Mouse (Mus musculus): ENCODE results near the gene Nkx2-3.

The Nkx2-3 gene

DNA sequence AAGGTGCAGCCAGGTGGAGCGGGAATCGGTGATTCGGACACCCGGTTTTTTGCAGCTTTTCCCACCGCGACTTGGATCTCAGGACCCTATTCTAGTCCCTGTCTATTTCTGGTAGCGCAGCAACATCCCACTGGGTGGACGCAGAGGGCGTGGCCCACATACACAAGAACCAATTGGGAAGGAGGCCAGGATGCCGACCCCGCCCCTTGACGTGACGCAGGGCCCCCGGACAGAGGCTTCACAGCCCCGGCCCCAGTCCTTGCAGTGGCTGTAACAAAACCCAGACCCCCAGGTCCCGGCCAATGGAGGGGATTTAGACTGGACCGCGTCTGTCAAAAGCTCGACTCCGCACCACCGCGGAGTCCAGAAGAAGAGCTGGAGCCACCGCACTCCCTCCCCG lies at the start of gene Nkx2-3:
Nkx2-3 (plus strand) TSS at position 275 of the 400 bp plus-strand sequence.
- DNase-seq, result no peak

DNA sequence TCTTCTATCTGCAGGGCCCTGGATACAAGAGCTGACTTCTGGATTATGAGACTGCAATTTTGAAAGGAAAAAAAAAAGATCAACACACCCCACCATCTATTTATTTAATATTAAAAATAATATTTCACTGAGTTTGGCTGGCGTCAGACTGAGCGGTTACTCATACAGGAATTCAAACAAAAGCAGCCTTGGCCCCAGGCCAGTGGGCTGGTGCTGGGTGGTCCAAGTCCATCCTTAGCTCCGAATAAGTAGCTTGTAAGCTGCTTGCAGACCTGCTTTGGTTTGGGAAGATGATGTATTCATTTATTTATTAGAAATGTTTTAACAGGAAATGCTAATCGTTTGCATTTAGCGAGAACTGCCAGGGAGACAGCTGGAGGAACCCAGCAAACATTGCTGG lies 49.0 kb upstream of the Nkx2-3 start:
- DNase-seq, result no peak

DNA sequence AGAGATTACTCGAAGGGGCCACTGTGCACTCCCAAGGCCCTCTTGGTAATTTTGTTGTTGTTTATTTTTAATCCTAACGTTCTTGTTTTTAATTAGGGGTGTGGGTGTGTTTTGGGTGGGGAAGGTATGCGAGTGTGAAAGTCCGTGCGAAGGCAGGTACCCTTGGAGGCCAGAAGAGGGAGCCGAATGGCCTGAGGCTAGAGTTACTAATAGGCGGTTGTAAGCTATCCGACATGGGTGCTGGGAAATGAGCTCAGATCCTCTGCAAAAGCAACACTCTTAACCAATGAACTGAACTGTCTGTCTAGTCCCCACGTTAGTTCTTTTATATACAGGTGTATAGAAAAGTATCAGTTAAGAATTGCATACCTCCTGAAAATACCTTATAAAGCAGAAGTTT lies 43.8 kb upstream of the Nkx2-3 start:
- no peak for DNase-seq

DNA sequence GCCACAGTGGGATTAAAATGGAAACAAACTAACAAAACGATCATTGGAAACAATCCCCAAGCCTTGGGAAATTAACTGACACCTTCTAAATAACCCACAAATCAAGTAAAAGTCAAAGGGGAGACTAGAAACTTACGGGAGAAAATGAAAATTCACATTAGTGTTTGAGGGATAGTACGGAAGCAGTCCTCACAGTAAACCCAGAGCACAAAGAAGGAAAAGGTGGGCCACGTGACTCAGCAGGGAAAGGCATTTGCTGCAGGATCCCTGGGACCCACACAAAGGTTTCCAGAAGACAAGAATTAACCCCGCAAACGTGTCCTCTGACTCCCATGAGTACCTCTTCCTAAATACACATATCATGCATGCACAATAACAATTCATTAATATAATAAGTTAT lies 43.0 kb upstream of the Nkx2-3 start:
- DNase-seq, result no peak

DNA sequence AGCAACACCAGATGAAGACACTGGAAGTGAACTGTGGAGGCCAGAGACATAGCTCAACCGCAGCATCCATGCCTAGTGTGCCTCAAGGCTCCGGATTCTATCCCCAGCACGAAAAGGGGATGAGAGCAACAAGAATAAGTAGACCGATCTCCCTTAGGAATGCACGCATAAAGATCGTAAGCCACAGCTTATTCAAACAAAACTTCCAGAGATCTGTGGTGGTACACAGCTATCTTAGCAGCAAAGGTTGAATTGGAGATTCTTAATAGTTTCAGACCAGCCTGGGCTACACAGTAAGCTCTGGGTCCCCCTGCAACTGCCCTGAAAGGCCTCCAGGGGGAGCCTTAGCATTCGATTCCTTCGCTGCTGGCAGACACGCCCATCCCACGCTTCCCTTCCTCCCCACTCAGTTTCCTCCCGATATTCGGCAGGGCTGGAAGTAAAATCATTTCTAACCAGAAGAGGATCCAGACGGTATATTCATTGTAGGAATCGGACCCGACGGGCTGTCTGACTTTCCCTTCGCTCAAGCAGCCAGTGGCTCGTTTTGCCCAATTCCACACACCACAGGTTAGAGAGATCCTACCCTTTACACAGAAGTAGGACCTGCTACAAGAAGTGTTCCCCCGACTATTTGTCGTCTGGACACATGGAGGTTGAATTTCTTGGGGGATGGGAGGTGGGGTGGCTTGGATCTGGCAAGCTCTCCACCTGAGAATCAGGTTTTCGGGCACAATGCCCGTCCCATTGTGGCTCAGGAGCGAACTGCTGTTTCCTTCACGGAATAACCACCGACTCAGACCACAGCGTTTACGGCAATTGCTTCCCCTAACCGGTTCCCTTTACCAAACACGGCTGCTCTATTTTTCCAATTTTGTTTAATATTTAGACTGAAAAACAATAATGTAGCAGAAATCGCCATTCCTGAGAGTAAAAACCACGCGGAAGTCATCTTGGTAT lies 41.0 kb upstream of the Nkx2-3 start:
- peak; percentile 52 to 78 for DNase-seq

DNA sequence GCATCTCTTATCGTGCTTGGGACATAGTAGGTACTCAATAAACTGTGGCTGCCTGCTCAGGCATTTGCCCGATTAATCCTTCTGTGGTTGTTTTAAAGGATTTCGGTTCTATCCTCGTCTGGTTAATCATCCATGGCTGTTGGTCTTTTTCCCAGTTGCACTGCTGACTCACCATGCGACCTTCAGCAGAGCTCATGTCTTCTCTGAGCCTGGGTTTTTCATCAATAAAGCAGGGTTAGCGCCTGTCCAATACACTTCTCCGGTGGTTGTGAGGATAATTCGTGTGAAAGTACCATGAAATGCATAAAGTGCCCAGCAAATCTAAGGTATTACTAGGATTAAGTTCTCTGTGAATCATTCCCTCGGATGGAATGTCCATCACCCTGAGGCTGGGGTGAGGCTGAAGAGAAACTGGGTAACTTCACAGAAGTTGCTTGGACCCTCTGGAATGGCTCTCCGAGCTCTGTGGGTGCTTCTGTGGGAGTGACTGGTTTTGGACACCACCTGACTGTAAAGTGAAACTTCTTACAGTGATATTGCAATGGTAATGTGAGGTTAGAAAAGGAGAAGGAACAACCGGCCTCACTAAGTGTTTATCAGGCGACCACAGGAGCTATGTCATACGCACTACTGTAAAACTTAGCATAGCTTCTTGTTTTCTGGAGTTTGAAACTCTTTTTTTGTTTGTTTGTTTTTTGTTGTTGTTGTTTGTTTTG lies 32.9 kb upstream of the Nkx2-3 start:
- peak; percentile 77 to 87 for DNase-seq

DNA sequence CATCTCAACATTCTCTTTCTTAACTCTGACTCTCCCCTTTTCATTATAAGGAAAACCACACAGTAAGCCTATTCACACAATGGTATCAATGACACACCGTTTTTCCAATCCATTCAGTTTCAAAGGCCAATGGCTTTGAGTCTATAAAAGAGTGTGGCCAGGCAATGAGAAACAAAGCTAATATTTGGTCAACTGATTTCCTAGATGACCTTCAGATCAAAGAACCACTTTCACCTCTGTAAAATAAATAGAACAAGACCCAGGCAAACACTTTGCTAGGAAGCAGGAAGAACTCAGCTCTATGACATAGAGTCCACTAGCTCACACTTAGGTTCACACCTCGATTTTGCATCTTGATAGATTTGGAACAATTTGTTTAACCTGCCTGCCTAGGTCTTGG lies 30.9 kb upstream of the Nkx2-3 start:
- no peak for DNase-seq

DNA sequence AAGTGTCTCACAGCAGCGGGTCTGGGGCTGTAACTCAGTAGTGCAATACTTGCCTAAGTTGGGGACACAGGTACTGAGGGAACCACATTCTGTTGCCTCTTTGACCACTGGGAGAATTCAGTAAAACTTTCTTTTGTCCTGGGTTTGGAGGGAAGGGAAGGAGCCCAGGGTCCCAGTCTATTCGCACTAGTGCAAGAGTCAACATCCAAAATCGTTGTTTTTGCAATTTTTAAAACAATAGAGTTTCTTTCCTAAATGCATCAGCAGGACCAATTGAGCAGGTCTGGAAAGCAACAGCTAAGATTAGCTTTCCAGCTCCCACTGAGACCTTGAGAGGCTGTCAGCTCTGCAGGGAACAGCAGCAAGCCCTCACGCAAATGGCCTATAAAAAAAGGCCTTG lies 28.9 kb upstream of the Nkx2-3 start:
- no peak for DNase-seq

DNA sequence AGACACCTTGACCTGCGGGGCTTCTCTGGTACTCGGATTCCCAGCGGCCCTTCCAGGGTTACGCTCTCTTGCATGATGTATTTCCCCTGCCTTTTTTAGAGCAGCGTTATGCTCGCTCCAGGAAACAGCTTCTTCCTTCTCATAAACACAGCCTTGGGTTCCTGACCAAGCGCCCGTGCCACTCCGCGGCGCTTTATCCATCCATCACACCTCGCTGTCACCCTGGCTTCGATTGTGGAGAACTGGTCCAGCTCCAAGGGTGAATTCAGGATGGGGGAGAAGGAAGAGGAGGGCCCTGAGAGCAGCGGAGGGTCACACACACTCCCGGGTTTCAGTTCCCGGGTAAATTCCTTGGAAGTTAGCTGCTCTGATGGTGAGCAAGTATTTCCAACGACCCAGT lies 28.5 kb upstream of the Nkx2-3 start:
- DNase-seq, result no peak

DNA sequence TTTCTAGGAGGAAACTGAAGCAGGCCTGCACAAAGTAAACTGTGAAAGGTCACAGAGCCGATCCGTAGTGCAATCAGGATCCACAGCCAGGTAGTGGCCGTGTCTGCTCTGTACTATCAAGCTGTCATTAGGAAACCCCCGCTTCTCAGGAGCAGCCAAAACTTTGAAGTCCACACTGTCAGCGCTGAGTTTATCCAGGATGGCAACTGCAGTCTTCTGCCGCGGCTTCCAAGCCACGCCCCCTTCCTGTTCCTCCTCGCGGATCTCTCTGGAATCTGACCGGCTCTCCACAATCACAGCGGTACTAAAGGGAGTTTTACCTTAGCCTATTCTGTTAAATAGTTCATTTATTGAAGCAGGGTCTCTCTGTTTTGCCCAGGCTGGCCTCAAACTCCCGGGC lies 27.3 kb upstream of the Nkx2-3 start:
- peak in 1 of 2 experiments; percentile 49 for DNase-seq

DNA sequence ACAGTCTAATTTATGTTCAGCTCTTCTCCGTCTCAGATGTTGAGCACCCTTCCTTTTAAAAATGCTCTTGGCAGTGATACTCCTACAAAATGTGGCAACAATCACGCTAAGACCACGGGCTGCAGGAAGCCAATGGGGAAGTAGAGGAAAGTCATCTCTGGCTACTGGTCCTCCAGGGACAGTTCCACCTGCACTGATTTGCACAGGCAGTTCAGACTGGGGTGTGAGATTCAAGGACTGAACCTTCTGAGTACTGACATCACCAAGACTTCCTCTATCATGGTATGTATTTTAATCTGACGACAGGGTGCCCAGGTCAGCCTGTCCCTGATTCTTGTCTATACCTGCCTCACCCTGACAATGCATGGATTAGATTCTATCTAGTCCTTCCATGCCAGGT lies 20.1 kb upstream of the Nkx2-3 start:
- no peak for DNase-seq

DNA sequence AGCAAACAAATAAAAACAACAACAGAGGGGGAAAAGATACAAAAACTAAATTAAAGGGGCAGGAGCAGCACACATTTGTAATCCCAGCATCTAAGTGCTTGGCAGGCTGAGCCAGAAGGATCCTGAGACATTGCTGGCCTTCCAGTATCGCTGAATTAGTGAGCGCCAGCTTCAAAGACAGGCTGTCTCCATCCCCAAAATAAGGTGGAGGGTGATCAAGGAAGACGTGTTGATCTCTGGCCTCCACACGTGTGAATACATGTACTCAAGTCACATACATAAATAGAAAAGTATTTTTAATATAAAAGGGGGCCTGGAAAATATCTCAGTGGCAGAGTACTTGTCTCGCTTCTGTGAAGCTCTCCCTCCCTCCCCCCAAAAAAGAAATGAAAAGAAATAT lies 15.1 kb upstream of the Nkx2-3 start:
- no peak for DNase-seq

DNA sequence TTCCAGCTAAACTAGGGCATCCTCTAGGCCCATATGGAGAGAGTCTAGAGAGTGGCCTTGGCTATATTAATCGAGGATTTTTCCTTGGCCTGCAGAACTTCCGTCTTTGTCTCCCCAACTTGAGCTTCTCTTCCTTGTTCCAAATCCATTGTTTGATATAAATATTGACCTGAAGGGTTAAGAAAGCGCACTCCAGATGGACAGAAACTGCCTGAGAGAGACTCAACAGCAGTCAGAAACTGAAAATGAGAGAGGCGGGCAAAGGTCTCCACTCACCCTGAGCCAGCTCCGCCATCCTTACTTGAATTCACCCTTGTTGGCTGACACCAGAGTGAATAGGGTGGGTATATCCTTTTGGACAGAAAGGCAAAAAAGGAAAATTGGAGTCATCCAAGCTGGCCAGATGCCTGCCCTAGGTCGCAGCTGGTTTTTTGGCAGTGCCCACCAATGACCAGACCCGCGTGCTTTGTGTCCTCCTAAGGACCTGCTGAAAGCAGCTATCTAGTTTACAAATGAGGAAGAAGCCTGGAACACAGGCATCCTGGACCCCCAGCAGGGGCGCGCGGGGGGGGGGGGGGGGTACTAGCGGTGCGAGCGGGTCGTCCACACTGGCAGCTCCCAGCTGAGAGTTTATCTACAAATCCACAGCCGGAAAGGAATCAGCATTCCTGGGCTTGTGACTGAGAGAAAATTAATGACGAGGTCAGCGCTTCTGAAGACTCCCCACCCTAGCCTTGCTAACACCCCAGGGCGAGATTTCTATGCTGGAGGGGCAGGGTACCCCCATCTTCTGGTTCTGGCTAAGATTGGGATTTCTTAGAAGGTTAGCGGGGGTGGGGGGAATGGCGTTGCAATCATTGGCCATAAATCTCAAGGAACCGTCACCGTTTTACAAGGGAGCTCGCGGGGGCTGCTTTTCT lies 13.1 kb upstream of the Nkx2-3 start:
- no peak for DNase-seq

DNA sequence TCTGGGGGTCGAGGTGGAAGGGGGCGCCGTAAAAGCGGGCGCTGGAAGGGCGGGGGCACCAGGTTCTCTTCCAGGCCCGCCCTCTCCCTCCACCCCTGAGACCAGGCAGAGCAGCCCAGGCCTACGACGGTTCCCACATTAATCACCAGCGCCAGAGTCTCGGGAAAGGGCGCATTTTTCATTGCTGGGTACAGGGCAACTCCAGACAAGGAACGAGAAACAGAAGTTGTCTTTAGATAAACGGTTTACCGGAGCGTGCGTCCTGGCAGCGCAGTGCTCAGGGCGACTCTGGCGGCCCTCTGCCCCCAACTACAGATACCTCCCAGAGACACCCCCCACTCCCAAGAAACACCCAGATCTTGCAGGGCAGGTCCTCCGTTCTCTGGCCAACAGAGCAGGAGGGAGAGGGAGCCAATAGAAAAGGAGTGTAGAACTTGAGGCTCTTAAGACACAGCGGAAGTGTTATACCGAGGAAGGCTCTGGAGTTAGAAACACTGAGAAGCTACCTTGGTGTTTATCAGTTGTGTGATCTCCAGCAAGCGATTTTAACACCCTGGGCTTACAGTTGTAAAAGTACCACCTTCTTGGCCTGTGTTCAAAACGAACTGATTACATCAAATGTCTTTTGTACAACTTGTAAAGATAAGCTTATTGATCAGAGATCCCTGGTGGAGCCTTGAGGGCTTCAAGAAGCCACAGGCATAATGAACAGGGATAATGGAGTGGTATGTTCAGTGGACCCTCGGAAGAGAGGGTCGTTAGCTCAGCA lies 12.2 kb upstream of the Nkx2-3 start:
- no peak for DNase-seq

DNA sequence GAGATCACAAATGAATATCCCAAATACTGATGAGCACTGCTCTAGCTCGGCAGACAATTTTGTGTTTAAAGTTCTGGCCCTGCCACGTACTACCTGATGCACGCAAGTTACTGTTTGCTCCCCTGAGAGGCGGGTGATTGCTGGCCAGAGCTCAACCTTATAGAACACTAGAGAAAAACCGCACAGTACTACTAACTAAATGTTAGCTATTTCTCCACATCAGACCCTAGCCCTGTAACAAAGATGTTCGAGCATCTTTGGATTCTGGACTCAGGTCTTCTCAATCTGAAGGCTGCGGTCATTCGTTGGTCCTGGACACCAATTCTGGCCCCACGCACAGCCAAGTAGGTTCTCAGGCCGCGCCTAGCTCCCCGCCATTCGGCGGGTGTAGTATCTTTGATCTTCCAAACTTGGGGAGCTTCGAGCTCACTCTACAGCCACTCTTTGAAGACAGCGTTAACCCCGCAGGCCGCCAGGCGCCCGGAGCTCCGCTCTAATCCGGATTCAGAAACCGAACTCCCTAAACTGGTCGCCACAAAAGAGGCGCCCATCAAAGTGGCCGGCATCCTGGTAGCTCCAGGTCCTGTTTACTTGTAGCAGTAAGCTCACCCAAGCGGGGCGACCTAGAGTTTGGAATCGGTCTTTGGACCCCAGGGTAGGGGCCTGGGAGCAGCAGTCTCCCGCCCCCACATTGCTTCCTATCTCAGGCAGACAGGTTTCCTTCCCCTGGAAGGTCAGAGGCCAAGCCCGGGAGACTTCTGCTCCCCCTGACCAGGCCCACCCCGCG lies 11.4 kb upstream of the Nkx2-3 start:
- DNase-seq, result peak; percentile 37 to 57

DNA sequence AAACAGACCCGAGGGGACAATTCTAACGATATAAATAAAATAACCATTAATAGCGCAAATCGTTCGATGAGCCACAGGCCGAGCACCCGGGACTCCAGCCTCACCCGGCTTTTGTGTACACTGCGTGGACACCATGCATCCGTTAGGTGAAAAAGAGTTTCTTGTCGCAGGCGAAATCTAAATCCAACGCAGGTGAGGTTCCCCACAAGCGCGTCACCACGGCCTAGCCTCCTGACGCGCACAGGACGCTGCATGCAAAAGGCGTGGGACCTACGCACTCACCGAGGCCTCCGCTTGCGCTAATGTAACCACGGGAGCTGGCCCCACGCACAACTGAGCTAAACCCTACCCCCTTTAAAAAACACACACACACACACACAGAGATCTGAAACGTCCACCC lies 10.7 kb upstream of the Nkx2-3 start:
- DNase-seq, result no peak

DNA sequence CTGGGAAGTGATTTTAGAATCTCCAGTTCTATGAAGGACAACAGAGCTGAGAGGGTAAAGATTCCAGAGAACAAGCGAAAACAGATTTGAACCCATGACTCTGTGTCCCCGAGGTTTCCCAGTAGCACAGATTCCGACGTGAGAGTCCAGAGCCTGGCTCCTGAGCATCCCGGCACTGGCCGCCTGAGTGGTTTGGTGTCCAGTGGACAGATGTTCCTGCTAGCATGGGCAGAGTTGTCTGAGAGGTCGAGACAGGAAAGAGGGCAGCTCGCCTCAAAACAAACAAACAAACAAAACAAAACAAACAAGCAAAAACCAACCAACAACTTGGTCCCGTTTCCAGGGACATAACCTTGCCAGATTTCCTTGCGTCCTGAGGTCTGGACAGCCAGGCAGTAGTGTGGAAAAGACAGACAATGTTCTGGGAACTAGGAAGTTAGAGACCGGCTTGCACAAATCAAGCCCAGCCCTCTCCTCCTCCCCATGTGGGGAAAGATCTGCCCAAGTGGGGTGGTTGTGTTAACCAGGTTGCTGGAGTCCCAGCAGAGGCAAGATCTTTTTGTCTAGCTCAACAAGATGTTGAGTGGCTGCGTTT lies 10.0 kb upstream of the Nkx2-3 start:
- DNase-seq, result no peak

DNA sequence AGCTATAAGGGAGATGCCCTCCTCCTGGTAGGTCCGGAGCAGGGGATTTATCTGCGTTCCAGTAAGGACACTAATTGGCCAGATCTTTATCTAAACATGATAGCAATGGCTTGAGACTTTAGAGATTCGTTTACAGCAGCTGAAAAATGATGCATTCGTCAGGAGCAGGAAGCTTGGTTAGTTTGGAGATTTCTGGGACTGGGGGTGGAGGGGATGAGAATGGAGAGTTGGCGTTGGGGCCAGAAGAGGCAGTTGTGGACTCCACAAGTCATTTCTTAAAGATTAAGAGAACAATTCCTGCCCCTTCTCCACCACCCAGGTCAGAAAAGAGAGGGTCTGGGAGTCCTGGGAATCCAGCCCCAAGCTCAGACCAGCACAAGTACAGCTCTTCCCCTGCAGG lies 8.6 kb upstream of the Nkx2-3 start:
- DNase-seq, result no peak

DNA sequence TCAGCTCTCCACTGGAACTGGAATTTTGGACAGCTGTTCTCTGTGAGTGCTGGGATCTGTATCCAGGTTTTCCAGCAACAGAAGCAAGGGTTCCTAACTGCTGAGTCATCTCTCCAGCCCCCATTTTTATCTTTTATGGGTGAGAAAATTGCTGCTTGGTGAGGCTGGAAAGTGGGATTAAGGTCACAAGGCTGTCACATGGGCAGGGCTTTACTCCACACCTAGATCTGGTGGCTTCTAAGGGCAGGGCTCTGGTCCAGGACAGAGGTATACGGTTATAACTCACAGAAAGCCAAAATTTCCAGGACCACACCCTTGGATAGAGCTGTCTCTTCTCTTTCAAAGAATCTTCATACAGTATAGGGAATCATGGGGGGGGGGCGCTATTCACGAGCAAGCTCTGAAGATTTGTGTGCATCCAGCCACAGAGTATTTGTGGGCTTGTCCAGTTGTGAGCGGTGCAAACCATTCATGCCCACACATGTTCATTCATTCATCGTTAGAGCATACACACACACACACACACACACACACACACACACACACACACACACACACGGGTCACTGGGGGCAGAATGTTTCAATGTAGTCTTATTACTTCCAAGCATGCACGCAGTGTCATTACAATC lies 7.5 kb upstream of the Nkx2-3 start:
- no peak for DNase-seq

Measured in kidney, adult 8-10 months (tissue).